Mouse (Mus musculus) brain, embryonic 14.5 days (tissue): ENCODE results near the gene Gm20481. TPM values are rescaled to one million over a fixed set of nuclear protein-coding genes. Genes with fewer than 3 reads are reported as not detected.

Experiments
- DNase-seq: peaks from one replicate; pipeline ENCODE4 v3.0.0-alpha.2; 2011; ENCODE audit warnings: low read depth
- CTCF ChIP-seq: fragments of 200-500 bp; IDR thresholded peaks from 2 replicates; pipeline ENCODE4 v1.5.1; 2012; ENCODE audit warnings: inconsistent platforms, mild to moderate bottlenecking, moderate library complexity, borderline replicate concordance; ENCODE audit not compliant: insufficient read depth, insufficient read length; ENCODE audit errors: extremely low read depth
- POLR2A ChIP-seq: fragments of 200-500 bp; IDR thresholded peaks from 2 replicates; pipeline ENCODE4 v1.6.1; 2012; ENCODE audit warnings: mild to moderate bottlenecking, inconsistent platforms, borderline replicate concordance; ENCODE audit not compliant: poor library complexity, insufficient read depth, insufficient read length, severe bottlenecking; ENCODE audit errors: extremely low read depth
- polyA plus RNA-seq: library from polyadenylated mRNA; depleted of rRNA; stranded (reverse); fragments of >200 nt; gene quantifications from 2 replicates; pipeline ENCODE4 v1.2.3, GENCODE M21; 2012; rRNA removed

Gm20481 gene
- polyA plus RNA-seq, 1 experiment: not detected

- peak; percentile 79 for DNase-seq
- TF ChIP-seq POLR2A (no peak), CTCF (no peak)
Observed at GRCm38 (mm10) chr17:35016376-35016775, 46.7 kb downstream of the Gm20481 start, which contains the start of gene Vwa7. Gene Vwa7, plus strand, starts transcription at chr17:35016579.

- TF ChIP-seq CTCF: no peak
- no peak for TF ChIP-seq POLR2A
- DNase-seq: no peak
Observed at GRCm38 (mm10) chr17:35016791-35017705, 47.3 kb downstream of the Gm20481 start.

- DNase-seq: no peak
- TF ChIP-seq POLR2A (no peak), CTCF (no peak)
Observed at GRCm38 (mm10) chr17:35017706-35018030, 48.0 kb downstream of the Gm20481 start.

- DNase-seq: no peak
- TF ChIP-seq CTCF: no peak
- no peak for TF ChIP-seq POLR2A
Observed at GRCm38 (mm10) chr17:35018171-35018570, 48.5 kb downstream of the Gm20481 start.

- no peak for DNase-seq
- TF ChIP-seq CTCF (no peak), POLR2A (no peak)
Observed at GRCm38 (mm10) chr17:35019894-35020293, 50.2 kb downstream of the Gm20481 start.

GRCm38 (mm10) chr17:35020551-35020950, 50.8 kb downstream of the Gm20481 start:
- no peak for DNase-seq
- TF ChIP-seq CTCF: no peak
- TF ChIP-seq POLR2A: no peak

- no peak for TF ChIP-seq POLR2A
- peak; percentile 97 for TF ChIP-seq CTCF
- peak; percentile 82 for DNase-seq
Observed at GRCm38 (mm10) chr17:35021163-35021808, 51.6 kb downstream of the Gm20481 start.

Other genes with a start within 250 kb of the Gm20481 start
- 0.04 TPM in 2 replicates for gene C4b, start 226.0 kb upstream of the Gm20481 start, polyA plus RNA-seq
- 0.04 TPM in 2 replicates for gene Cyp21a1, start 165.4 kb upstream of the Gm20481 start, polyA plus RNA-seq
- gene Stk19, start 133.0 kb upstream of the Gm20481 start, polyA plus RNA-seq: 57.1 and 75.0 TPM in 2 replicates
- 73.5 and 101 TPM in 2 replicates for gene Dxo, start 132.9 kb upstream of the Gm20481 start, polyA plus RNA-seq
- 88.8 and 119 TPM in 2 replicates for gene Skiv2l, start 119.7 kb upstream of the Gm20481 start, polyA plus RNA-seq
- gene Nelfe, start 119.5 kb upstream of the Gm20481 start, polyA plus RNA-seq: 62.1 and 66.0 TPM in 2 replicates
- 0.21 and 0.42 TPM in 2 replicates for gene Cfb, start 107.4 kb upstream of the Gm20481 start, polyA plus RNA-seq
- gene Zbtb12, start 90.4 kb upstream of the Gm20481 start, polyA plus RNA-seq: 116 and 135 TPM in 2 replicates
- gene Gm20547, start 87.9 kb upstream of the Gm20481 start, polyA plus RNA-seq: 0.04 TPM in 1 of 2 replicates, not detected in the other
- gene C2, start 71.6 kb upstream of the Gm20481 start, polyA plus RNA-seq: 1.1 and 2.3 TPM in 2 replicates
- 350 and 361 TPM in 2 replicates for gene Ehmt2, start 71.4 kb upstream of the Gm20481 start, polyA plus RNA-seq
- 0.06 and 0.07 TPM in 2 replicates for gene Slc44a4, start 55.4 kb upstream of the Gm20481 start, polyA plus RNA-seq
- gene Neu1, start 38.7 kb upstream of the Gm20481 start, polyA plus RNA-seq: 28.0 and 29.6 TPM in 2 replicates
- gene Hspa1b, start 10.7 kb upstream of the Gm20481 start, polyA plus RNA-seq: 6.3 and 7.1 TPM in 2 replicates
- gene Hspa1a, start 2.2 kb downstream of the Gm20481 start, polyA plus RNA-seq: 6.3 and 6.6 TPM in 2 replicates
- 0.14 and 0.40 TPM in 2 replicates for gene Hspa1l, start 2.8 kb downstream of the Gm20481 start, polyA plus RNA-seq
- 136 and 185 TPM in 2 replicates for gene Lsm2, start 11.9 kb downstream of the Gm20481 start, polyA plus RNA-seq
- gene Vars, start 31.1 kb downstream of the Gm20481 start, polyA plus RNA-seq: 99.2 and 119 TPM in 2 replicates
- 0.49 and 0.71 TPM in 2 replicates for gene Vwa7, start 46.7 kb downstream of the Gm20481 start, polyA plus RNA-seq
- gene Sapcd1, start 58.1 kb downstream of the Gm20481 start, polyA plus RNA-seq: 4.0 and 6.5 TPM in 2 replicates
- 4.2 and 6.4 TPM in 2 replicates for gene Msh5, start 76.8 kb downstream of the Gm20481 start, polyA plus RNA-seq
- gene Clic1, start 80.1 kb downstream of the Gm20481 start, polyA plus RNA-seq: 69.6 and 89.8 TPM in 2 replicates
- 322 and 438 TPM in 2 replicates for gene Ddah2, start 89.1 kb downstream of the Gm20481 start, polyA plus RNA-seq
- 0.42 and 0.50 TPM in 2 replicates for gene Ly6g6c, start 95.5 kb downstream of the Gm20481 start, polyA plus RNA-seq
- 0.30 and 0.35 TPM in 2 replicates for gene Mpig6b, start 96.3 kb downstream of the Gm20481 start, polyA plus RNA-seq
- 1.2 and 12.4 TPM in 2 replicates for gene Ly6g6e, start 107.0 kb downstream of the Gm20481 start, polyA plus RNA-seq
- gene Ly6g6d, start 108.2 kb downstream of the Gm20481 start, polyA plus RNA-seq: 1.8 and 2.7 TPM in 2 replicates
- 0.15 and 0.30 TPM in 2 replicates for gene Ly6g6f, start 115.7 kb downstream of the Gm20481 start, polyA plus RNA-seq
- gene Abhd16a, start 119.4 kb downstream of the Gm20481 start, polyA plus RNA-seq: 91.0 and 135 TPM in 2 replicates
- gene Ly6g5c, start 138.4 kb downstream of the Gm20481 start, polyA plus RNA-seq: not detected in 2 replicates
- gene Ly6g5b, start 145.5 kb downstream of the Gm20481 start, polyA plus RNA-seq: 3.1 and 3.4 TPM in 2 replicates
- 21.4 and 25.3 TPM in 2 replicates for gene Gpank1, start 151.5 kb downstream of the Gm20481 start, polyA plus RNA-seq
- 243 and 257 TPM in 2 replicates for gene Csnk2b, start 152.1 kb downstream of the Gm20481 start, polyA plus RNA-seq
- gene D17H6S53E, start 156.5 kb downstream of the Gm20481 start, polyA plus RNA-seq: 3.3 and 4.6 TPM in 2 replicates
- gene Apom, start 162.1 kb downstream of the Gm20481 start, polyA plus RNA-seq: 0.93 and 1.1 TPM in 2 replicates
- 378 and 427 TPM in 2 replicates for gene Bag6, start 165.3 kb downstream of the Gm20481 start, polyA plus RNA-seq
- 367 and 409 TPM in 2 replicates for gene Prrc2a, start 195.0 kb downstream of the Gm20481 start, polyA plus RNA-seq
- gene Aif1, start 206.2 kb downstream of the Gm20481 start, polyA plus RNA-seq: 1.6 and 2.2 TPM in 2 replicates
- gene Lst1, start 218.5 kb downstream of the Gm20481 start, polyA plus RNA-seq: 8.2 and 11.8 TPM in 2 replicates
- 0.58 and 1.1 TPM in 2 replicates for gene Ltb, start 224.5 kb downstream of the Gm20481 start, polyA plus RNA-seq
- gene Tnf, start 232.1 kb downstream of the Gm20481 start, polyA plus RNA-seq: 0.15 and 0.21 TPM in 2 replicates
- gene Lta, start 235.4 kb downstream of the Gm20481 start, polyA plus RNA-seq: 0.27 and 0.29 TPM in 2 replicates